Mouse (Mus musculus) testis, adult 2 months (tissue): ENCODE measurements around the gene Opn1sw. TPM values are rescaled to one million over a fixed set of nuclear protein-coding genes. Genes with fewer than 3 reads are reported as not detected.
A peak's percentile ranks its signal among the peaks of the same experiment; 100 is the strongest.
"Not testable (repeated sequence)": the region's sequence is repeated elsewhere in the genome, so short reads cannot be mapped to it uniquely, and the experiment has no call there.

ENCODE experiments used
- H3K27ac ChIP-seq: fragments of 200-500 bp; 2 replicates; pipeline ENCODE4 v1.5.1; 2012; ENCODE audit warnings: low read depth, low read length; ENCODE audit not compliant: control insufficient read depth, insufficient read depth
- H3K27me3 ChIP-seq: fragments of 200-500 bp; 2 replicates; pipeline ENCODE4 v1.6.1; 2012; ENCODE audit warnings: mild to moderate bottlenecking, low read length, moderate library complexity; ENCODE audit not compliant: control insufficient read depth, insufficient read depth
- H3K36me3 ChIP-seq: fragments of 200-500 bp; 2 replicates; pipeline ENCODE4 v1.6.1; 2012; ENCODE audit warnings: mild to moderate bottlenecking, low read length; ENCODE audit not compliant: control insufficient read depth, insufficient read depth
- H3K4me1 ChIP-seq: fragments of 200-500 bp; 2 replicates; pipeline ENCODE4 v1.6.1; 2012; ENCODE audit warnings: low read length; ENCODE audit not compliant: control insufficient read depth, insufficient read depth
- H3K4me3 ChIP-seq: fragments of 200-500 bp; 2 replicates; pipeline ENCODE4 v1.5.1; 2012; ENCODE audit warnings: low read depth, mild to moderate bottlenecking, low read length, moderate library complexity, mixed read lengths; ENCODE audit not compliant: control insufficient read depth
- CTCF ChIP-seq: fragments of 200-500 bp; IDR thresholded peaks from 2 replicates; pipeline ENCODE4 v1.5.1; 2012; ENCODE audit warnings: low read depth, mild to moderate bottlenecking, inconsistent platforms, low read length, moderate library complexity; ENCODE audit not compliant: control insufficient read depth, insufficient read depth, insufficient replicate concordance
- POLR2A ChIP-seq: fragments of 200-500 bp; IDR thresholded peaks from 2 replicates; pipeline ENCODE4 v1.6.1; 2012; ENCODE audit warnings: low read depth, mild to moderate bottlenecking, inconsistent platforms, low read length, moderate library complexity; ENCODE audit not compliant: control insufficient read depth
- polyA plus RNA-seq: library from polyadenylated mRNA; depleted of rRNA; stranded (reverse); fragments of >200 nt; gene quantifications from 2 replicates; pipeline ENCODE4 v1.2.3, GENCODE M21; 2012

Opn1sw gene
- polyA plus RNA-seq, 1 experiment = not detected

GRCm38 (mm10) chr6:29360211-29360610 is 28.1 kb downstream of the Opn1sw start:
- Histone ChIP-seq H3K27me3 (no peaks in the 10 kb centered on the region), H3K4me3 (no peak overlapping the region), H3K36me3 (no peaks in the 10 kb centered on the region; the same call in 1 of the 2 replicates), H3K27ac (no peak overlapping the region), H3K4me1 (no peaks in the 10 kb centered on the region)
- TF ChIP-seq CTCF = no peak

- H3K36me3 ChIP-seq = no peaks in the 10 kb centered on the region; the same call in 1 of the 2 replicates
- H3K4me3 ChIP-seq = no peak overlapping the region
- TF ChIP-seq POLR2A = no peak
- no peak for TF ChIP-seq CTCF
- H3K4me1 ChIP-seq = no peaks in the 10 kb centered on the region
- no peak overlapping the region for H3K27ac ChIP-seq
- no peaks in the 10 kb centered on the region for H3K27me3 ChIP-seq
Measured at GRCm38 (mm10) chr6:29359386-29359785, 28.9 kb downstream of the Opn1sw start.

GRCm38 (mm10) chr6:29352816-29353215 is 35.5 kb downstream of the Opn1sw start:
- Histone ChIP-seq H3K4me1 (peaks cover 2% of the 10 kb centered on the region; the same call in 1 of the 2 replicates), H3K4me3 (no peak overlapping the region), H3K27ac (no peak overlapping the region), H3K27me3 (no peaks in the 10 kb centered on the region), H3K36me3 (no peaks in the 10 kb centered on the region; the same call in 1 of the 2 replicates)
- TF ChIP-seq POLR2A = no peak
- TF ChIP-seq CTCF = no peak

- Histone ChIP-seq H3K27me3 (no peaks in the 10 kb centered on the region), H3K4me3 (no peak overlapping the region), H3K4me1 (peaks cover 2% of the 10 kb centered on the region; the same call in 1 of the 2 replicates), H3K36me3 (no peaks in the 10 kb centered on the region), H3K27ac (no peak overlapping the region)
- no peak for TF ChIP-seq CTCF
- TF ChIP-seq POLR2A = no peak
Measured at GRCm38 (mm10) chr6:29351613-29352012, 36.7 kb downstream of the Opn1sw start.

- Histone ChIP-seq H3K27me3 (no peaks in the 10 kb centered on the region), H3K4me1 (peaks cover 2% of the 10 kb centered on the region; the same call in 1 of the 2 replicates), H3K36me3 (no peaks in the 10 kb centered on the region), H3K27ac (peak overlapping the region; percentile 87), H3K4me3 (peak overlapping the region; percentile 99)
- no peak for TF ChIP-seq CTCF
- TF ChIP-seq POLR2A = no peak
Measured at GRCm38 (mm10) chr6:29348371-29348724, 39.9 kb downstream of the Opn1sw start.

GRCm38 (mm10) chr6:29347665-29348370 is 40.5 kb downstream of the Opn1sw start, which contains the start of gene Calu:
Gene Calu, plus strand, starts transcription at chr6:29348069.
- H3K4me1 ChIP-seq = peaks cover 2% of the 10 kb centered on the region; the same call in 1 of the 2 replicates
- H3K27ac ChIP-seq = peak within 1 kb of the TSS; percentile 90
- TF ChIP-seq CTCF = no peak
- peak; percentile 97 for TF ChIP-seq POLR2A
- no peaks in the 10 kb centered on the region for H3K27me3 ChIP-seq
- H3K36me3 ChIP-seq = no peaks in the 10 kb centered on the region
- peak within 1 kb of the TSS; percentile 99 for H3K4me3 ChIP-seq

GRCm38 (mm10) chr6:29347189-29347588 is 41.1 kb downstream of the Opn1sw start:
- H3K36me3 ChIP-seq = no peaks in the 10 kb centered on the region
- peak overlapping the region; percentile 99 for H3K4me3 ChIP-seq
- TF ChIP-seq CTCF (no peak), POLR2A (no peak)
- H3K27me3 ChIP-seq = no peaks in the 10 kb centered on the region
- peak overlapping the region; percentile 90 for H3K27ac ChIP-seq
- peaks cover 2% of the 10 kb centered on the region; the same call in 1 of the 2 replicates for H3K4me1 ChIP-seq

- not testable (repeated sequence) for H3K27ac ChIP-seq, H3K27me3 ChIP-seq, H3K4me3 ChIP-seq, H3K4me1 ChIP-seq, H3K36me3 ChIP-seq
Measured at GRCm38 (mm10) chr6:29346512-29346911, 41.8 kb downstream of the Opn1sw start.
